Mouse (Mus musculus) ovary, adult 2 months (tissue): ENCODE measurements around the gene Tbc1d20. TPM values are rescaled to one million over a fixed set of nuclear protein-coding genes. Genes with fewer than 3 reads are reported as not detected.

ENCODE experiments used
- polyA plus RNA-seq: library from polyadenylated mRNA; depleted of rRNA; stranded (reverse); fragments of >200 nt; gene quantifications from 2 replicates; pipeline ENCODE4 v1.2.3, GENCODE M21; 2012; rRNA removed

Tbc1d20 gene
- polyA plus RNA-seq, result 54.5 and 56.4 TPM in 2 replicates

GRCm38 (mm10) chr2:152293727-152294475 lies at the start of gene Tbc1d20:
TSS of gene Tbc1d20 (plus strand) at chr2:152293828.

GRCm38 (mm10) chr2:152332101-152332825 lies 38.6 kb downstream of the Tbc1d20 start, which contains the start of gene Rbck1:
TSS of gene Rbck1 (minus strand) at chr2:152332653.

GRCm38 (mm10) chr2:152343329-152344213 lies 49.9 kb downstream of the Tbc1d20 start, which contains the start of gene Trib3:
TSS of gene Trib3 (minus strand) at chr2:152344032.

Other genes with a start within 250 kb of the Tbc1d20 start
- gene Scrt2, start 212.3 kb upstream of the Tbc1d20 start, polyA plus RNA-seq, result 0.06 TPM in 1 of 2 replicates, not detected in the other
- gene Srxn1, start 188.3 kb upstream of the Tbc1d20 start, polyA plus RNA-seq, result 76.5 and 90.4 TPM in 2 replicates
- 13.4 and 20.7 TPM in 2 replicates for gene Tcf15, start 150.3 kb upstream of the Tbc1d20 start, polyA plus RNA-seq
- gene Csnk2a1, start 67.0 kb upstream of the Tbc1d20 start, polyA plus RNA-seq, result 12.7 and 14.1 TPM in 2 replicates
- 335 and 401 TPM in 2 replicates for gene Rbck1, start 38.8 kb downstream of the Tbc1d20 start, polyA plus RNA-seq
- gene Trib3, start 50.2 kb downstream of the Tbc1d20 start, polyA plus RNA-seq, result 3.9 and 6.1 TPM in 2 replicates
- gene Nrsn2, start 82.8 kb downstream of the Tbc1d20 start, polyA plus RNA-seq, result 0.24 and 0.27 TPM in 2 replicates
- gene Sox12, start 104.2 kb downstream of the Tbc1d20 start, polyA plus RNA-seq, result 47.1 and 55.3 TPM in 2 replicates
- 10.0 and 11.5 TPM in 2 replicates for gene Zcchc3, start 121.2 kb downstream of the Tbc1d20 start, polyA plus RNA-seq
- 4.9 and 5.1 TPM in 2 replicates for gene 6820408C15Rik, start 121.8 kb downstream of the Tbc1d20 start, polyA plus RNA-seq
- gene Defb23, start 170.8 kb downstream of the Tbc1d20 start, polyA plus RNA-seq, result not detected in 2 replicates
- gene Defb20, start 183.2 kb downstream of the Tbc1d20 start, polyA plus RNA-seq, result 0.39 TPM in 1 of 2 replicates, not detected in the other
- gene Defb22, start 196.3 kb downstream of the Tbc1d20 start, polyA plus RNA-seq, result not detected in 2 replicates
- gene Defb26, start 217.9 kb downstream of the Tbc1d20 start, polyA plus RNA-seq, result not detected in 2 replicates
- gene Defb28, start 224.4 kb downstream of the Tbc1d20 start, polyA plus RNA-seq, result not detected in 2 replicates
- gene Defb29, start 246.3 kb downstream of the Tbc1d20 start, polyA plus RNA-seq, result not detected in 2 replicates